Mouse (Mus musculus): ENCODE data around the gene Olfr782. TPM values are rescaled to one million over a fixed set of nuclear protein-coding genes. Genes with fewer than 3 reads are reported as not detected.
"Not testable (repeated sequence)": the region's sequence is repeated elsewhere in the genome, so short reads cannot be mapped to it uniquely, and the experiment has no call there.

The Olfr782 gene
- not detected in 2 replicates for total RNA-seq (2015)
- total RNA-seq (2017) = not detected in 2 replicates

DNA sequence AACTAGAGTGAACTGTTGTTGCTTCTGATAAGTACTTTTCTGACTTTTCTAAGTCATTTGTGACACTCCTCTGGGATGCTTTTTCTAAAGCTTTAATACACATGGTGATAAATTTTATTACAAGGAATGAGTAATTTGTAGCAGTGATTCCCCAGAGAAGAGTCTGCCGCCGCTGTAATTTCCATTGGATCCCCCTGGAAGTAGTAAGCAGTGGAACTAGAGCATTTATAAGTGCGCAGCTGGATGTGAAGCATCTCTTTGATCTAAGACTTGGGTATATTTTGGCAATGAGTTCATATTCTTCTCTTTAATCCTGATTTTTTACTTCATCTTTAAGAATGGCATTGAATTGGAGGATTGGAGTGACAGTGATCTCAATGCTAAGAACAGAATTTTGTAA, at the start of gene Olfr782:
Gene Olfr782, plus strand, starts transcription at position 301 of the 400 bp plus-strand sequence.
- ATAC-seq (replicated peaks; ENCODE audit: poor library complexity) = no peak

DNA sequence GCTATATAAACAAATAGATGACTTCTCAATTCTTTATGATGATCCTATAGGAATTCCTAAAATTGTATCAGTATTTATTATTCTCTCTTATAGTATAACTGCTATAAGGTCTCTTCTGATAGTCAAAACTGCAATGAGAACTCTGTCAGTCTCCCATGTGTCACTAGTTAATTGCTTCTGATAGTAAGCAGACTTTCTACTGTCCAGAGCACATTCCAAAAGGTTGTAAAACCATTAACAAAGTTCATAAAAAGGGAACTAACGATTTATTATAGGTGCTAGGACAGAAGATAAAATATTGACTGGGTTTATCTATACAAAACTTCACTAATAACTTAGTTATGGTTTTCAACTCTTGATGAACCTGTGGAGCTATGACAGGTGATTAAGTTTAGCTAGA, 35.7 kb upstream of the Olfr782 start:
- ATAC-seq (replicated peaks; ENCODE audit: poor library complexity) = not testable (repeated sequence)

DNA sequence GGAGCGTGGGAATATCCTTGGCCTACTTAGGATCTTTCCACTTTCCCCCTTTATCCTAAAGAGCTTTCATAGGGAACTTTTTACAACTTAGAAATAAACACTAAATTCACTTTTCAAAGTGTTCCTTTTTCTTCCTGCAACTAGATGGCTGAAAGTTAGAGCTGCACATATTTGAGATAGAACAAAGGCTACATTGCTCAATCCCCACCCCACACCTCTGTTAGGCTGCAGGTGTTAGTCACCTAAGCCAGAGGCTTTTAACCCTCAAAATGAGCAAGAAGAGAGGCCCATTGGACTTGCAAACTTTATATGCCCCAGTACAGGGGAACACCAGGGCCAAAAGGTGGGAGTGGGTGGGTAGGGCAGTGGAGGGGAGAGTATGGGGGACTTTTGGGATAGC, 35.1 kb upstream of the Olfr782 start:
- ATAC-seq (replicated peaks; ENCODE audit: poor library complexity) = not testable (repeated sequence)

DNA sequence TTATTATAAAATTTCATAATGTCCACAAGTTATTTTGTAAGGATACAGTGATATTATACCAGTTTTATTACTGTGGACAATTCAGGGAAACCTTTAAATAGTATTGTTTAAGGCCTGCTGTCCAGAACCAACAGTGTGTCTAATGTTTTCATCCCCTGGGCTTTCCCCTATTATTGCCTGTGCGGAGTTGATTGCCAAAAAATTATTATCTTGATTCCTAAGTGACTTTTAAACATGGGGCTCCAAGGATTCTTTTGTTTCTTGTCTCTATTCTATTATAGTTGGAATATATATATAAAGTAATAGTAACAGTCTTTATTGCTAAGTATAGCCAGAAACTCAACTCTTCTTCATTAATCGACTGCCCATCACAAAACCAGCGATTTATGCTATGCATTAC, 30.8 kb upstream of the Olfr782 start, which contains the start of gene Olfr780:
Gene Olfr780, plus strand, starts transcription at position 301 of the 400 bp plus-strand sequence.
- no peak for ATAC-seq (replicated peaks; ENCODE audit: poor library complexity)

DNA sequence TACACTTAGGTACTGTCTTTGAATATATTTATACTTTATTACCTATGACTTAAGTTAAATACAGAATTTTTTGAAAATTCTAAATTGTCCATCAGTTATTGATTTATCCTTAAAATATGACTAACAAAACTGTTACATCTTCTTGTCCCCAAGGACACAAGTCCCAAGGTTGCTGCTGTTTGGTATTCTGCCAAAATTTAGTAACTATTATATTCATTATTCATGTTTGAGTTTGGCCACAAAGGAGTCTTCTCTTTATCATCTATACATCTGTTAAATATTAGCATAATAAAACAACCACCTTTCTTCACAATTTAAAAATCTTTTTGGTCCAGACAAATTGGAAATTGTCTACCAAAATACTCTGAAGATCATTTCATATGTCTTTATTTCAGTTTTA, 20.1 kb upstream of the Olfr782 start, which contains the start of gene Olfr781:
Gene Olfr781, plus strand, starts transcription at position 301 of the 400 bp plus-strand sequence.
- ATAC-seq (replicated peaks; ENCODE audit: poor library complexity) = no peak

DNA sequence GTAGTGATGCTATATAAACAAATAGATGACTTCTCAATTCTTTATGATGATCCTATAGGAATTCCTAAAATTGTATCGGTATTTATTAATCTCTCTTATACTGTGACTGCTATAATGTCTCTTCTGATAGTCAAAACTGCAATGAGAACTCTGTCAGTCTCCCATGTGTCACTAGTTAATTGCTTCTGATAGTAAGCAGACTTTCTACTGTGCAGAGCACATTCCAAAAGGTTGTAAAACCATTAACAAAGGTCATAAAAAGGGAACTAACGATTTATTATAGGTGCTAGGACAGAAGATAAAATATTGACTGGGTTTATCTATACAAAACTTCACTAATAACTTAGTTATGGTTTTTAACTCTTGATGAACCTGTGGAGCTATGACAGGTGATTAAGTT, 3.8 kb downstream of the Olfr782 start:
- not testable (repeated sequence) for ATAC-seq (replicated peaks; ENCODE audit: poor library complexity)

DNA sequence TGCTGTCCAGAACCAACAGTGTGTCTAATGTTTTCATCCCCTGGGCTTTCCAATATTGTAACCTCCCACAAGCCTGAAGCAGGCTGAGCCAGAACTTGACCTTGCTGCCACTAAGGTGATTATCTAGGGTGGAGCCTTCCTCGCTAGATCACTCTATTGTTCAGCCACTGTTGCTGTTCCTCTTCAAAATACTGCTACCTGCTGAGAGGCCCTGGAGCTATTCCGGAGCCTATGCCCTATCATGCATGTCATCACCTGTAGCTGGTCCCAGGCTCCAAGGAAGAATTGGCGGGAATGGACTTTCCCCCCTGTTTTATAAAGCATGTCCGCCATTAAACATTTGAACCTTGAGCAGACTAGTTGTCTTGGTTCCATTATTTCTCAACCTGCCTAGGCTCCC, 7.8 kb downstream of the Olfr782 start:
- ATAC-seq (replicated peaks; ENCODE audit: poor library complexity) = not testable (repeated sequence)

DNA sequence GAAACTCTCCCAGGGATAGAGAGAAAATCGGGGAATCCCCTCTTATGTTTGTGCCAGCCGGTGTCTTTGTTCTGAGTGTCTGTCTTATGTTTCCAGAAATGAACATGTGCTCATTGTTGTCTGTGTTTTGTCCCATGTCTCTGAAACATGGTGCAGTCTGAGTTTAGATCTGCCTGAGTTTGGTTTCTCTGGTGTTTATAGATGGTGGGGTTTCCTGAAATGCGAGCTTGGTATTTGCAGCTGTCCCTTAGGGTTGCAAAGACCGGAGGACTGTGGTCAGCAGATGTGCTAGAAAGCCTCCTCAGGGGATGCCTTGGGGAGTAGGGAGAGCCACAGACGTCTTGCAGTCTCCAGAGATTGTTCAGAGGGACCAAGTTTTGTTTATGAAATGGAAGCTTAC, 8.7 kb downstream of the Olfr782 start:
- ATAC-seq (replicated peaks; ENCODE audit: poor library complexity) = no peak

DNA sequence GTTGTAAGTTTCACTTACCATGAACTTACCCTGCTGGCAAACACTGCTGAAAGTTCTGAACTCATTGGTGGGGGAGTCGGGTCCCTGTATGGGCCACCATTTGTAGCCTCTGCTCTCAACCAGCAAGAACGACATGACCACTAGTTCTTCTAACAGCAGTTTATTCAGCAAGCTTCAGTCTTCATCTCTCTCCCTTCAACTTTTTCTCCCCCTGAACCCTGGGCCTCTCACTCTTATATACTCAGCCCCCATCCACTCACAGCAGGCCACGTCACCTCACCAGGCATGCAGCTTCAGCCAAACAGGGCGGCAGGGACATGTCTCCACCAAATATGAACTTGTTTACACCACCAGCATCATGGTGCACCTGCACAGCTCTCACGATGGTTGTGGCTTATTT, 25.4 kb downstream of the Olfr782 start:
- ATAC-seq (replicated peaks; ENCODE audit: poor library complexity) = not testable (repeated sequence)

DNA sequence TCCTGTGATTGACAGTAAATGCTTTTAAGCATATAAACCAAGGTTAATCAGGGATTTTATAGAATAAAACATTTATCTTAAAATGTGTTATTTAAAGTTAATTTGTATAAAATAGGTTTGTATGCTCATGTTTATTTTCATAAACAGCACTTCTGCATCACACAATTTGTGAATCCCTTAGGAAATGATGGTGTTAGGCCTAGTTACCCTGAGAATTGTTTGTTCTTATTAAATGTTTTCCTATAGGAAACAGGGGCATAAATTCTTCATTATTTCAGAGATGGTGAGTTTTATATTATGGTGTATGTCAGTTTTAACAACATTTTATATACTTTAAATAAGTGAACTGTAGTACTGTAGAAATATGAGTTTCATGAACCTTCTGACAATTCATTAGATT, 35.1 kb downstream of the Olfr782 start, which contains the start of gene Olfr784:
Gene Olfr784, plus strand, starts transcription at position 301 of the 400 bp plus-strand sequence.
- no peak for ATAC-seq (replicated peaks; ENCODE audit: poor library complexity)

DNA sequence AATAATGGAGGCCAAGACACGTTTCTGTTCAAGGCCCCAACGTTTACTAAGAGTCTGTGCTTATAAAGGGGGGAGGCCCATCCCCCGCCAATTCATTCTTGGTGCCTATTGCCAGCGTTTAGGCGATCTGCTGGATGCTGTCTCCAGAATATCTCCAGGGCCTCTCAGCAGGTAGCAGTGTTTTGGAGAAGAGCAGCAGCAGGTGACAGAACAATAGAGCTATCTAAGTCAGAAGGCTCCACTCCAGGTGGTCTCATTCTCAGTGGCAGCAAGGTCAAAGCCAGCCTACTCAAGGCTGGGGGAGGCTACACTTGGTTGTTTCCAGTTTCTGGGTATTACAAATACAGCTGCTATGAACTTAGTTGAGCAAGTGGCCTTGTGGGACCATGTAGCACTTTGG, 52.2 kb downstream of the Olfr782 start:
- no peak for ATAC-seq (replicated peaks; ENCODE audit: poor library complexity)

Other genes with a start within 250 kb of the Olfr782 start
- not detected in 2 replicates for gene Olfr768, start 249.5 kb upstream of the Olfr782 start, total RNA-seq (2015)
- gene Olfr768, start 249.5 kb upstream of the Olfr782 start, total RNA-seq (2017) = not detected in 2 replicates
- gene Olfr769, start 231.0 kb upstream of the Olfr782 start, total RNA-seq (2015) = not detected in 2 replicates
- gene Olfr769, start 231.0 kb upstream of the Olfr782 start, total RNA-seq (2017) = not detected in 2 replicates
- not detected in 2 replicates for gene Olfr770, start 209.9 kb upstream of the Olfr782 start, total RNA-seq (2015)
- not detected in 2 replicates for gene Olfr770, start 209.9 kb upstream of the Olfr782 start, total RNA-seq (2017)
- gene Olfr771, start 184.1 kb upstream of the Olfr782 start, total RNA-seq (2015) = not detected in 2 replicates
- gene Olfr771, start 184.1 kb upstream of the Olfr782 start, total RNA-seq (2017) = not detected in 2 replicates
- not detected in 2 replicates for gene Olfr772, start 170.9 kb upstream of the Olfr782 start, total RNA-seq (2015)
- not detected in 2 replicates for gene Olfr772, start 170.9 kb upstream of the Olfr782 start, total RNA-seq (2017)
- not detected in 2 replicates for gene Olfr773, start 161.4 kb upstream of the Olfr782 start, total RNA-seq (2015)
- not detected in 2 replicates for gene Olfr773, start 161.4 kb upstream of the Olfr782 start, total RNA-seq (2017)
- not detected in 2 replicates for gene Olfr774, start 112.6 kb upstream of the Olfr782 start, total RNA-seq (2015)
- gene Olfr774, start 112.6 kb upstream of the Olfr782 start, total RNA-seq (2017) = not detected in 2 replicates
- not detected in 2 replicates for gene Olfr775, start 100.4 kb upstream of the Olfr782 start, total RNA-seq (2015)
- not detected in 2 replicates for gene Olfr775, start 100.4 kb upstream of the Olfr782 start, total RNA-seq (2017)
- gene Olfr776, start 89.7 kb upstream of the Olfr782 start, total RNA-seq (2015) = not detected in 2 replicates
- gene Olfr776, start 89.7 kb upstream of the Olfr782 start, total RNA-seq (2017) = not detected in 2 replicates
- not detected in 2 replicates for gene Olfr777, start 77.4 kb upstream of the Olfr782 start, total RNA-seq (2015)
- gene Olfr777, start 77.4 kb upstream of the Olfr782 start, total RNA-seq (2017) = not detected in 2 replicates
- gene Olfr780, start 30.7 kb upstream of the Olfr782 start, total RNA-seq (2015) = not detected in 2 replicates
- gene Olfr780, start 30.7 kb upstream of the Olfr782 start, total RNA-seq (2017) = not detected in 2 replicates
- not detected in 2 replicates for gene Olfr781, start 20.0 kb upstream of the Olfr782 start, total RNA-seq (2015)
- not detected in 2 replicates for gene Olfr781, start 20.0 kb upstream of the Olfr782 start, total RNA-seq (2017)
- 0.29 and 0.35 TPM in 2 replicates for gene Olfr784, start 35.2 kb downstream of the Olfr782 start, total RNA-seq (2015)
- 0.04 TPM in 1 of 2 replicates, not detected in the other for gene Olfr784, start 35.2 kb downstream of the Olfr782 start, total RNA-seq (2017)
- gene Olfr785, start 56.6 kb downstream of the Olfr782 start, total RNA-seq (2015) = not detected in 2 replicates
- gene Olfr785, start 56.6 kb downstream of the Olfr782 start, total RNA-seq (2017) = not detected in 2 replicates
- not detected in 2 replicates for gene Olfr786, start 78.5 kb downstream of the Olfr782 start, total RNA-seq (2015)
- gene Olfr786, start 78.5 kb downstream of the Olfr782 start, total RNA-seq (2017) = not detected in 2 replicates
- gene Olfr787, start 113.0 kb downstream of the Olfr782 start, total RNA-seq (2015) = not detected in 2 replicates
- gene Olfr787, start 113.0 kb downstream of the Olfr782 start, total RNA-seq (2017) = not detected in 2 replicates
- gene Olfr788, start 122.1 kb downstream of the Olfr782 start, total RNA-seq (2015) = not detected in 2 replicates
- gene Olfr788, start 122.1 kb downstream of the Olfr782 start, total RNA-seq (2017) = not detected in 2 replicates
- gene Olfr789, start 135.9 kb downstream of the Olfr782 start, total RNA-seq (2015) = not detected in 2 replicates
- gene Olfr789, start 135.9 kb downstream of the Olfr782 start, total RNA-seq (2017) = not detected in 2 replicates
- gene Olfr790, start 149.6 kb downstream of the Olfr782 start, total RNA-seq (2015) = not detected in 2 replicates
- not detected in 2 replicates for gene Olfr790, start 149.6 kb downstream of the Olfr782 start, total RNA-seq (2017)
- gene Olfr791, start 172.9 kb downstream of the Olfr782 start, total RNA-seq (2015) = not detected in 2 replicates
- not detected in 2 replicates for gene Olfr791, start 172.9 kb downstream of the Olfr782 start, total RNA-seq (2017)
- not detected in 2 replicates for gene Olfr792, start 190.3 kb downstream of the Olfr782 start, total RNA-seq (2015)
- not detected in 2 replicates for gene Olfr792, start 190.3 kb downstream of the Olfr782 start, total RNA-seq (2017)
- gene Olfr794, start 218.8 kb downstream of the Olfr782 start, total RNA-seq (2015) = not detected in 2 replicates
- not detected in 2 replicates for gene Olfr794, start 218.8 kb downstream of the Olfr782 start, total RNA-seq (2017)